Mouse (Mus musculus) midbrain, embryonic 10.5 days (tissue): ENCODE measurements around the gene Ltbp1. TPM values are rescaled to one million over a fixed set of nuclear protein-coding genes. Genes with fewer than 3 reads are reported as not detected.

Experiments used
- DNase-seq: peaks from one replicate; pipeline ENCODE4 v3.0.0-alpha.2; 2017; ENCODE audit warnings: low spot score
- H3K27ac ChIP-seq: fragments of 300-500 bp; sonication (generic); replicated peaks from 2 replicates; pipeline ENCODE4 v1.5.1; 2016; ENCODE audit warnings: mild to moderate bottlenecking
- H3K27me3 ChIP-seq: fragments of 300-500 bp; sonication (generic); 2 replicates; pipeline ENCODE4 v1.6.1; 2016; ENCODE audit warnings: low read depth, mild to moderate bottlenecking; ENCODE audit not compliant: poor library complexity, severe bottlenecking
- H3K36me3 ChIP-seq: fragments of 300-500 bp; sonication (generic); 2 replicates; pipeline ENCODE4 v1.6.1; 2016; ENCODE audit warnings: mild to moderate bottlenecking, moderate library complexity
- H3K4me1 ChIP-seq: fragments of 300-500 bp; sonication (generic); 2 replicates; pipeline ENCODE4 v1.6.1; 2016
- H3K4me3 ChIP-seq: fragments of 300-500 bp; sonication (generic); 2 replicates; pipeline ENCODE4 v1.5.1; 2016; ENCODE audit warnings: mild to moderate bottlenecking, moderate library complexity
- H3K9me3 ChIP-seq: fragments of 300-500 bp; sonication (generic); replicated peaks from 2 replicates; pipeline ENCODE4 v1.6.1; 2016; ENCODE audit warnings: mild to moderate bottlenecking
- WGBS: fragments of 180-500 bp; shearing (Covaris S2); methylation state at CpG from one replicate; pipeline ENCODE4 v1.1.7; 2016; 5-methylcytosine and 5-hydroxymethylcytosine counted together
- polyA plus RNA-seq: library from polyadenylated mRNA; unstranded; fragments of >200 nt; fragmentation: Nextera tagmentation; extraction: Ambion mirVana; gene quantifications from 2 replicates; pipeline ENCODE4 v1.2.1, GENCODE M21; 2016

The Ltbp1 gene
- polyA plus RNA-seq, 1 experiment from 2014 or later: 5.4 TPM

DNA sequence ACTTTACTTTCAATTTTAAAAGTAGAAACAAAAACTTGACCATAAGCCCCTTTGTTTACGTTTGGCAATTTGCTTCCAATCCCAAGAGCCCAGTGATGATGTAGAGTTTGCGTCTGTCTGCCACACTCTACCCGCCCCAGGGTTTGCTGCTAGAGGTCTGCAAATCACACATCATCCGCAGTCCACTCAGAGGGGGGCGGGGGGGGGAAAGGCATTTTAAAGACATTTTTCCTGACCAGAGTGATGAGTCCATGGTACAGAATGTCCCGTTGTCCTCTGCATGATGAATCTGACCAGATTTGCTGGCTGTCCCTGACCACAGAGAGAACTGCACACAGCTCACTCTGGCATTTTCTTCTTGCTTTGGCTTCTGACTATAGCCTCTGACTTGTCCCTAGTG is 269.9 kb downstream of the Ltbp1 start:
- no peaks in the 10 kb centered on the region for H3K9me3 ChIP-seq
- H3K27me3 ChIP-seq: no peaks in the 10 kb centered on the region
- no peaks in the 10 kb centered on the region for H3K36me3 ChIP-seq
- H3K4me1 ChIP-seq: peaks cover 4% of the 10 kb centered on the region; the same call in 1 of the 2 replicates
- DNase-seq: no peak
- no peak overlapping the region for H3K27ac ChIP-seq
- H3K4me3 ChIP-seq: no peak overlapping the region
- WGBS: 87% methylated on average over 6 of the region's 6 CpGs

DNA sequence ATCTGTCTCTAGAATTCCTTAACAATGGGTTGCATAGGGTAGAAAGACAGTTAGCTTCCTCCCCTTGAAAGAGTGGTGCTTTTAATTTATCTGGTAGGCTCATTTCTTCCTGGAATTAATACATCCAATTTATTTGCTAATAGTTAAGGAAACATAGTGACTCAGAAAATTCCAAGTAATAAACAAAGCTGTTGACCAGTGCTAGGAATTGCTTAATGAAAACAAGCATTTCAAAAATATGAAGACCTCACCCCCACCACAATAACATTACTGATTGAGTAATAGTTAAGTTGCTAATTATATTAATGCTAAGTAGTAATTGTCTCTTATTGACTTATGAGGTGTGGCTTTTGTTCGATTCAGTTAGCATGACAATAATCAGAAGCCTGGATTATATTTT is 272.7 kb downstream of the Ltbp1 start:
- H3K27me3 ChIP-seq: no peaks in the 10 kb centered on the region
- H3K4me3 ChIP-seq: no peak overlapping the region
- 76% methylated on average over 1 of the region's 1 CpGs for WGBS
- H3K4me1 ChIP-seq: no peaks in the 10 kb centered on the region
- no peak overlapping the region for H3K27ac ChIP-seq
- H3K36me3 ChIP-seq: no peaks in the 10 kb centered on the region
- DNase-seq: no peak
- no peaks in the 10 kb centered on the region for H3K9me3 ChIP-seq

DNA sequence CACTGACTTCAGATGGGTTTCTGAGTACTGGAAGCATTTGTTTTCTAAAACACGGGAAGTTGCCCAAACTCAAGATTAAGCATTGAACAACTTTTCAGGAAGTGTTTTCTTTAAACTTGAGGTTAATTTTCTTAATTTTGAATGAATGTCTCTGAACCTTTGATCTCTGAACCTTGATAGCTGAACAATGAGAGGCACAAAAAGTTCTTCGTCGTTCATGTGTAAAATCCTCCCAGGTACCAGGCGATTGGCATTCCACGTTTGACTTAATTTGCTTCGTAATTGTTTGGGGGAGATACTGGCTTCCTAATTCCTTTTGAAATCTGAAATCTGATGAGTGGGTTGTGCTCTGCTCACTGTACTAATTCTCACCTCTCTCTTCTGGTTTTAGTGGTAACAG is 273.2 kb downstream of the Ltbp1 start:
- H3K27ac ChIP-seq: no peak overlapping the region
- H3K9me3 ChIP-seq: no peaks in the 10 kb centered on the region
- no peaks in the 10 kb centered on the region for H3K36me3 ChIP-seq
- WGBS: 57% methylated on average over 6 of the region's 6 CpGs
- H3K4me3 ChIP-seq: no peak overlapping the region
- H3K4me1 ChIP-seq: no peaks in the 10 kb centered on the region
- H3K27me3 ChIP-seq: no peaks in the 10 kb centered on the region
- no peak for DNase-seq

DNA sequence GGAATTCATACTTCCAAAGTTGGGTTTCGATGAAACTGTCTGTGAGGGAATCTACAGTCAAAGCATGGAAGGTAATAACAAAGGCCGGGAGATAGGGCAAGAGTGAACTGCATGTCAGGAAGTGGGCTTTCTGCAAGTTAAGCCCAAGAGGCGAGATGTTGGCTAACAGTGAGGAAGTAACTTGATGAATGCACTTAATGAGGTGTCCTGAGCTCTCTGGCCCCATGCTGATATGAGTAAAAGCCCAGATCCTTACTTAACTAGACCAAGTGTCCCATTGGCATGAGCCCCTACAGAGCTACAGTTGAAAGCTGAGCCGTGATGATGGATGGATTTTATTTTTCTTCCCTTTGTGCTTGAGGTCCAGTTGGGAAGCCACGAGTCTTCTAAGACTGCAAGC is 276.0 kb downstream of the Ltbp1 start:
- Histone ChIP-seq H3K27me3 (no peaks in the 10 kb centered on the region), H3K4me3 (no peak overlapping the region), H3K27ac (no peak overlapping the region), H3K9me3 (no peaks in the 10 kb centered on the region), H3K36me3 (no peaks in the 10 kb centered on the region), H3K4me1 (no peaks in the 10 kb centered on the region)
- WGBS: 72% methylated on average over 5 of the region's 5 CpGs
- no peak for DNase-seq

DNA sequence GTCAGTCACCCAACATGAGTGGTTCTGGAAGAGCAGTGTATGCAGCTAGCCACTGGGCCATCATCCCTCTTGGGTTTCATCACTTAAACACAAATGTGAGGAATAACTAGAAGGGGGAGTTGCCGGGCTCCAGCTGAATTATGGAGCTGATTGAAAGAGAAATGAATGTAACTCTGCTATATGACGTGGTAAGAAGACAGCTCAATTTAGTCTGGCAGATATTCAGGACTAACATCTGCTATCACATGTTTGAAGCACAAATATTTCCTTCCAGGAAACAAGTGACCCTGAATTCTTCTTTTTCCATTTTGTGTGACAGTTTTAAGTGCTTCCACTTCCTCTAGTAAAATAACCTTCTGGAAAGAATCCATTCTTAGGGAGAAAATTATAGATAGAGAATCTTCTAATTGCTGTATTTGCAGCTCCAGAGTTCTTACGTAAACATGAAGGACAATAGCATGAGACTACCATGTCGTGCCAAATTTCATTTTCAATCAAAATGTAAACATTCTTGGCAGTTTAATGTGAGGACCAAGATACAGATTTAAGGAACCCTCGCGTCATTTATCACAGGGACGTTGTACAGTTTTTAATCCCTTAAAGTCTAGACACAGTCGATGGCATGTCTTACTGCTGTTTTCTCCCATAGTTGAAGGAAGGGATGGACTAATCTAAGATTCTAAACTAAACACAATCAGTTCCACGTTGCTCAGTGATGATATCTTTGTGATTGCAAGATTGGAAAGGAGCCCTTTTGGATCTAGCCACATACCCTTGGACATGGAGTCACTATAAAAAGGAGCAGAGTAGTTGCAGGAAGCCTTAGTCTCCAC is 279.7 kb downstream of the Ltbp1 start:
- 91% methylated on average over 9 of the region's 9 CpGs for WGBS
- H3K36me3 ChIP-seq: no peaks in the 10 kb centered on the region

DNA sequence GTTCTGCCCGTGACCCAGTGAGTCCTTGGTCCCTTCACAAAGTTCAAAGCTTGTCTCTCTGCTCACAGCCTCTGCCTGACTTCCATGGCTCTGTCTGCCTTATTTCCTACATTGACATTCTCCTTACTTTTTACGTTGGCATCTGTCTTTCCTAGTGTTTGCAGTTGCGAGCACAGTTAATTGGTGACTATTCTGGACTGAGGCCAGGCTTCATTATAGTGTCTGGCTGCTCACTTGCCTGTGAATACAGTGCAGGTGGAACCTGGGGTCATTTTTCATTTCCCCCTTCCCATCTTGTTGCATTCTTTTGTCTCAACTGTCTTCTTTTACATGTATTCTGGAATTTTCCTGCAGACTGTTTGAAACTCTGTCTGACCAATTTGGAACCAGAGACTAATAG is 287.6 kb downstream of the Ltbp1 start:
- no peak overlapping the region for H3K4me3 ChIP-seq
- 88% methylated on average over 3 of the region's 3 CpGs for WGBS

More for the DNA sequence above, 279.7 kb downstream of the Ltbp1 start:
- Histone ChIP-seq H3K4me1 (no peaks in the 10 kb centered on the region), H3K4me3 (no peak overlapping the region), H3K27ac (no peak overlapping the region), H3K9me3 (no peaks in the 10 kb centered on the region), H3K27me3 (no peaks in the 10 kb centered on the region)
- no peak for DNase-seq

DNA sequence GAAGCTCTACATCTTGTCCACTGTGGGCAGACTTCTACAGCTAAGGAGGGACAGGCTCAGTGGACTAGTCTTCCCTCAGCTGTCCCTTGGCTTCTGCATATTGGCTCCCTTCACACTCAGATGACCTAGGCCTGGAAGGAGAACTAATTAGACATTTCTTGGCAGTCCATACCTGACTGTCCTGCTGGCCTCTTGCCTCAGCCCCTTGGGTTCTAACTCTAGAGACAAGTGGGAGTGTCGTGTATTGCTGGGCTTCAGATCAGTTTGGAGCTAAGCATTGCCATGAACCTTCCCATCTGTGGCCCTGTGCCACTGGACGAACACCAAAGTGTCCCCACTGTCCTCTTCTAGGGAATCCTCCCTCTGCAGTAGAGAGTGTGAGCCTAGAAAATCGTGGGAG is 288.4 kb downstream of the Ltbp1 start:
- no peak overlapping the region for H3K4me3 ChIP-seq
- WGBS: 84% methylated on average over 3 of the region's 3 CpGs
- H3K9me3 ChIP-seq: no peaks in the 10 kb centered on the region
- DNase-seq: no peak
- no peaks in the 10 kb centered on the region for H3K4me1 ChIP-seq
- no peak overlapping the region for H3K27ac ChIP-seq
- peaks cover 9% of the 10 kb centered on the region; the same call in 1 of the 2 replicates for H3K36me3 ChIP-seq
- no peaks in the 10 kb centered on the region for H3K27me3 ChIP-seq

More for the DNA sequence above, 287.6 kb downstream of the Ltbp1 start:
- Histone ChIP-seq H3K27me3 (no peaks in the 10 kb centered on the region), H3K9me3 (no peaks in the 10 kb centered on the region), H3K27ac (no peak overlapping the region), H3K36me3 (peaks cover 8% of the 10 kb centered on the region; the same call in 1 of the 2 replicates), H3K4me1 (no peaks in the 10 kb centered on the region)
- DNase-seq: no peak

DNA sequence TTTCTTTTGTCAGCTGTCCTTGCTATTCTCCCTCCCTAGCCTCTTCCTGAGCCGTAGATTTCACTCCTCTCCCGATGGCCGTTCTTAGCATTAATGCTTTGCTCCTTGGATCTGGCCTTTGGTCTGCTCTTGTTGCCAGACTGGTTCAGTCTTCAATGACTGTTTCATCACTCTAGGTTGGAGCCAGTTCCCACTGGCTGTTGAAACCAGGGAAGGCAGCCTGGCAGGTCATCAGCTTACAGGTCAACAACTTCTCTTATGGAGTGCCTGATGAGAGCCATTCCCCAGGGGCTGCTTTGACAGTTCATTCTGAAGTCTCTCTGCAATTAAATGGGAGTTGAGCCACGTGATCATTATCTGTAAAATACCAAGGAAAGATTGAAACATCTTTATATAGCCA is 295.5 kb downstream of the Ltbp1 start:
- Histone ChIP-seq H3K27me3 (no peaks in the 10 kb centered on the region), H3K9me3 (no peaks in the 10 kb centered on the region), H3K4me3 (no peak overlapping the region), H3K4me1 (no peaks in the 10 kb centered on the region), H3K36me3 (peaks cover 9% of the 10 kb centered on the region; the same call in 1 of the 2 replicates), H3K27ac (no peak overlapping the region)
- no peak for DNase-seq
- 76% methylated on average over 4 of the region's 4 CpGs for WGBS

DNA sequence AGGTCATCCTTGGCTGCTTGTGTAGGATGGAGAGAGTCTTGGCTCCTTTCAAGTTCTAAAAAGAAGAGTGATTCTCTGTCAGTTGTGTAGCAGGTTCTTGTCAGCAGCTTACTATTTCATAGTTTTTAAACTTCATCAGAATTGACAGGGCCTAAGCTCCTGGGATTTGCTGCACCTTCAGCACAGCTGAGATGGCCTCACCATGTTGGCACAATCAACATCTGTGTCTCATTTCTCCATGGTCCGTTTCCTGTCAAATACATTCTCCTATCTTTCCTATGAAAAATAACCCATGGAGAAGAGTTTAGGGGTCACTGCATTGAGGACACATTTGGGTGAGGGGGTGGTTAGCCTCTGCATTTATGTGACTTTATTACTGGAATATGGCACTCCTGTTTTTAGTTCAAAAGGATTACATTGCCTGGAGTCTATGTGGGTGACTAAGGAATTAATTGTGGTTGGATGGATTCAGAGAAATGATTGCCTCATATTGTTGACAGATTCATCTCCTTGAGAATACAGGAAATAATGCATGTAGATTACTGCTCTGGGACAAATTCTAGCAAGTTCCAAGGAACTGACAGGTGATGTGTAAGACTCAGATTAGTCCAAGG is 299.5 kb downstream of the Ltbp1 start:
- Histone ChIP-seq H3K4me1 (peaks cover 4% of the 10 kb centered on the region; the same call in 1 of the 2 replicates), H3K27ac (no peak overlapping the region), H3K9me3 (no peaks in the 10 kb centered on the region), H3K4me3 (no peak overlapping the region), H3K36me3 (no peaks in the 10 kb centered on the region), H3K27me3 (no peaks in the 10 kb centered on the region)
- no peak for DNase-seq
- 89% methylated on average over 1 of the region's 1 CpGs for WGBS

DNA sequence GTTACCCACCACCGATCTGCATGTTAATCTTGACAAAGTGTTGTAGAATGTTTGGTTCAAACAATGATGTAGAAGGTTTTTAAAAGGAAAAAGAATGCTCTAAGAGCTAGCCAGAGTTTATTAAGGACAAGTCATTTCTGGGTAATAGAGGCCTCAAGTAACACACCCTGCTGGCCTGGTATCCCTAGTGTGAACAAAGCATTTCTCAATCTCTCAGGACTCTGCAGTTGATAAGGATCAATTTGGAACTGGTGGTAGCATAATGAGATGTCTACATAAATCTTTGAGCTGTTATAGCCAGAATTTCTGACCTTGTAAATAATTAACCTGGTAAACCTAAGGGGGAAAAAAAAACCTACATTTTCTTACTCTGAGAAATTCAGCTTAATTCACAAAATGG is 300.3 kb downstream of the Ltbp1 start:
- H3K36me3 ChIP-seq: no peaks in the 10 kb centered on the region
- H3K9me3 ChIP-seq: no peaks in the 10 kb centered on the region
- no peak for DNase-seq
- no peak overlapping the region for H3K4me3 ChIP-seq
- peaks cover 4% of the 10 kb centered on the region; the same call in 1 of the 2 replicates for H3K4me1 ChIP-seq
- no peak overlapping the region for H3K27ac ChIP-seq
- no peaks in the 10 kb centered on the region for H3K27me3 ChIP-seq
- WGBS: 80% methylated on average over 1 of the region's 1 CpGs

DNA sequence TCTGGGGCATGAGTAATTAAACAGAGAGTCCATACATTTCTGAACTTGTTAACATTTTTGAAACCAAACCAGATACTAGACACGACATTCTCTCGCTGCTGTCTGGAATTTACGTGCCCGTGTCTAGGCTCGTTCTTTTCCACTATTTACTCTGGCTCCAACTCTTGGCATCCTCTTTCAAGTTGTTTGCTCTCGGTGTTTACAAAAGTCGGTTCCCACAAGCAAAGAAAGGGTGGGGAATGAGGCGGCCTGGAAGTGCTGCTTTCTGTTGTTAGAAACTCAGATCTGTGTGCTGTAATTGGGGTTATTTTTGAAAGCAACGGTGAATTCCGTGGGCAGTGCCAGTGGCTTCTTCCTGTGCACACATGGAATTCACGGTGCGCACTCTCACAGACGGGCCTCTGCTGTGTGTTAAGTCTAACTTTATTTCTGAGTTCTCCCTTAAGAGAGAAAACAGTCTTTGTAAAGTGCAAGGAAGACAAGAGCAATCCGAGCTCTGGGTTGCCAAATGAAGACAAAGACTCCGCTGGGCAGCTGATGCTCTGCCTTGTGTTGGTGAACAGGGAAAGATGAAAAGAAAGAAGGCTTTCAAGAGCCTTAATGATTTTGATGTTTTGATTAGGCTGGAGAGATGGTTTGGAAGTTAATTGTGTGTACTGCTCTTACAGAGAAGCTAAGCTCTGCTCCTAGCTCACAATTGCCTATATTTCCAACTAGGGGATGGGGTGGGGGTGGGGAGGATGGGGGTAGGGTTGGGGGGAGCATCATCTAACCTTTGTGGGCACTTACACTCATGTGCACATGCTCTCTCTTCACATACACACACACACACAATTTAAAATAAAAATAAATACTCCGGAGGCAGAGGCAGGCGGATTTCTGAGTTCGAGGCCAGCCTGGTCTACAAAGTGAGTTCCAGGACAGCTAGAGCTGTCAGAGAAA is 302.0 kb downstream of the Ltbp1 start:
- Histone ChIP-seq H3K27me3 (no peaks in the 10 kb centered on the region), H3K4me1 (peaks cover 4% of the 10 kb centered on the region; the same call in 1 of the 2 replicates), H3K4me3 (no peak overlapping the region), H3K27ac (peak overlapping the region; percentile 61), H3K36me3 (no peaks in the 10 kb centered on the region), H3K9me3 (no peaks in the 10 kb centered on the region)
- DNase-seq: no peak
- WGBS: 62% methylated on average over 18 of the region's 18 CpGs

DNA sequence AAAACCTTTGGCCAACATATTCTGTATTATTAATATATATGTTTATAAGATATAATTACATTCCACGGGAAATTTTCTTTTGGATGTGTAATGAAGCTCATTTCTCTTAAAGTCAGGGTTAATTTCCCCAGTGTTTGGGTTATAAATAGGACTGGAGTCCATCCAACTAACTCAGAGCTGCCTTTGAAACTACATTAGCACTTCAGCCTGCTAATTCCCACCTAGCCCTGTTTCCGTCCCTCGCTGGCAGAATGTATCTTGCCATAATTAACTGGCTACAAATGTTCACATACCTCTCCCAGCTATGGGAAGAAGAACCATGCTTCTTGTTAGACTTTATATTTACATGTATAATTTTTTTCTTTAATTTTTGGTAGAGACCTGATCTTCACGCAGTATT is 311.7 kb downstream of the Ltbp1 start:
- Histone ChIP-seq H3K27me3 (no peaks in the 10 kb centered on the region), H3K9me3 (no peaks in the 10 kb centered on the region), H3K36me3 (no peaks in the 10 kb centered on the region), H3K4me1 (no peaks in the 10 kb centered on the region), H3K27ac (no peak overlapping the region), H3K4me3 (no peak overlapping the region)
- DNase-seq: no peak
- WGBS: 94% methylated on average over 4 of the region's 4 CpGs
